Mouse (Mus musculus): ENCODE measurements around the gene Adam30.

DNA sequence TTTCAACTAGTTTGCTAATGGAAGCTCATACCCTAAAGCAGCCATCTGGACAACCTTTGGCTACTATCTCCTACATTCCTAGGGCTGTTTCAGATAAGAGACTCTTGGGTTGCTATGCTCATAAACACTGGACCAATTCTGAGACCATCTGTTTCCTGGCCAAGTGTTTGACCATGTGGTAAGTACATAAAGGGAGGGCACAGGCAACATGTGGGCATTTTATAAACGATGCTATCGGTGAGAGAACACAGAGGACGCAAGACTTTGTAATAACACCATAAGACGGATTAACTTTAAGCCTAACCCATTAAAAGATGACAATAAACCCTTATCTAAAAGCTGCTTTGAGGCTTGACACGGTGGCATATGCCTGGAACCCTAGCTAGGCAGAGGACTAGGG lies 42.9 kb downstream of the Adam30 start:
- no peak for TF ChIP-seq POLR2A (IDR thresholded peaks at IDR 0.05; ENCODE audit: low read depth, low read length)
- no peak for TF ChIP-seq CTCF (conservative IDR thresholded peaks at IDR 0.05; ENCODE audit: insufficient read depth, insufficient read length, low read depth, low read length)
